ENCODE assay signal across 8 mouse cellular contexts in genomic region chr1:33672514-33672913, GRCm38 (mm10). TPM values are rescaled to one million over a fixed set of nuclear protein-coding genes. Genes with fewer than 3 reads are reported as not detected.
DNase-seq lines count a peak whose midpoint lies in the region; ATAC-seq lines count a peak whose summit lies in the region.

No protein-coding gene starts in this region.

- intact Hi-C loops in left cerebral cortex, postnatal 25 days (cut with DNase I) = loop anchor here (2.0 to 10.0 kb wide), 3 partner anchors 66 to 290 kb away; no protein-coding TSS in a partner anchor

- H3K4me2 ChIP-seq in midbrain, embryonic 14.5 days (ENCODE audit: low read length) = no peak overlapping the region
- no peak overlapping the region for H3K4me2 ChIP-seq in midbrain, embryonic 15.5 days

- no peaks in the 10 kb centered on the region for H3K9me3 ChIP-seq in midbrain, embryonic 14.5 days (ENCODE audit: control insufficient read depth, low read length)
- no peaks in the 10 kb centered on the region for H3K9me3 ChIP-seq in midbrain, embryonic 15.5 days

- H3K4me3 ChIP-seq in midbrain, embryonic 14.5 days (replicated peaks; ENCODE audit: low read depth, low read length) = no peak overlapping the region
- H3K4me3 ChIP-seq in midbrain, embryonic 15.5 days = no peak overlapping the region

- no peaks in the 10 kb centered on the region for H3K36me3 ChIP-seq in midbrain, embryonic 14.5 days (ENCODE audit: control insufficient read depth, insufficient read depth, low read length)
- H3K36me3 ChIP-seq in midbrain, embryonic 15.5 days (replicated peaks) = no peaks in the 10 kb centered on the region

- H3K27ac ChIP-seq in midbrain, embryonic 14.5 days (replicated peaks; ENCODE audit: low read depth, low read length) = no peak overlapping the region
- no peak overlapping the region for H3K27ac ChIP-seq in midbrain, embryonic 15.5 days

- 0 out of 2 replicates have a peak, but pooled peaks have one; percentile 31 for ATAC-seq in frontal cortex, adult (ENCODE audit: low TSS enrichment)
- ATAC-seq in midbrain, embryonic 14.5 days (ENCODE audit: low FRiP score, low TSS enrichment) = no peak
- ATAC-seq in midbrain, embryonic 15.5 days (replicated peaks) = no peak
- ATAC-seq in inflammation-experienced regulatory T-cells, adult 6 months = no peak

- WGBS in midbrain, embryonic 14.5 days = 15% methylated on average over 3 of the region's 3 CpGs
- 22% methylated on average over 3 of the region's 3 CpGs for WGBS in midbrain, embryonic 15.5 days

- no peak overlapping the region for H3K9ac ChIP-seq in midbrain, embryonic 14.5 days (replicated peaks; ENCODE audit: low read length)
- H3K9ac ChIP-seq in midbrain, embryonic 15.5 days = no peak overlapping the region

- H3K4me1 ChIP-seq in midbrain, embryonic 14.5 days (ENCODE audit: control insufficient read depth, insufficient read depth, low read length) = no peaks in the 10 kb centered on the region
- H3K4me1 ChIP-seq in midbrain, embryonic 15.5 days = peaks cover 11% of the 10 kb centered on the region

- no peaks in the 10 kb centered on the region for H3K27me3 ChIP-seq in midbrain, embryonic 14.5 days (ENCODE audit: control insufficient read depth, insufficient read depth, low read length)
- no peaks in the 10 kb centered on the region for H3K27me3 ChIP-seq in midbrain, embryonic 15.5 days (replicated peaks)

- DNase-seq in frontal cortex, postnatal 25 days (ENCODE audit: low spot score in 2 of 2) = no peak
- peak; percentile 78 for DNase-seq in midbrain, embryonic 14.5 days
- DNase-seq in cerebellum, postnatal 36 days = peak; percentile 34 to 47
- peak; percentile 30 to 67 for DNase-seq in left cerebral cortex, postnatal 25 days (ENCODE audit: low spot score in 2 of 2)
- DNase-seq in retina, postnatal 1 day = peak; percentile 65

RNA-seq across cellular contexts. Expression of gene Prim2, which starts 2.9 kb away (rescaled TPM):
- polyA plus RNA-seq in midbrain, embryonic 14.5 days (2014; fragmentation: Nextera tagmentation; extraction: Ambion mirVana) = 22.5 and 25.4 TPM in 2 replicates
- polyA plus RNA-seq in midbrain, embryonic 15.5 days (2015; fragmentation: Nextera tagmentation; extraction: Ambion mirVana) = 21.0 and 21.7 TPM in 2 replicates
- total RNA-seq in left cerebral cortex, postnatal 25 days (2021) = 1 to 10 TPM; 5.7 to 6.0 TPM
- polyA plus RNA-seq in inflammation-experienced regulatory T-cells, adult 6 months (2017; shearing (Covaris generic)) = 10 to 100 TPM; 19.3 to 43.6 (median 26.0) TPM

RNA-seq across cellular contexts. Expression of gene Rab23, which starts 47.2 kb away (rescaled TPM):
- polyA plus RNA-seq in midbrain, embryonic 14.5 days (2014; fragmentation: Nextera tagmentation; extraction: Ambion mirVana) = 24.6 and 29.9 TPM in 2 replicates
- 31.3 and 34.8 TPM in 2 replicates for polyA plus RNA-seq in midbrain, embryonic 15.5 days (2015; fragmentation: Nextera tagmentation; extraction: Ambion mirVana)
- total RNA-seq in left cerebral cortex, postnatal 25 days (2021) = 10 to 100 TPM; 27.2 to 31.4 TPM
- 1 to 10 TPM; 6.7 to 7.5 (median 6.8) TPM for polyA plus RNA-seq in inflammation-experienced regulatory T-cells, adult 6 months (2017; shearing (Covaris generic))

Comparison
In these comparisons a context has a peak if more than half of its experiments do, and no peak if none do; other contexts are left out.
1. DNase-seq: peak in midbrain, embryonic 14.5 days (single experiment), cerebellum, postnatal 36 days (2 of 2), left cerebral cortex, postnatal 25 days (2 of 2) and retina, postnatal 1 day (single experiment); none in frontal cortex, postnatal 25 days (0 of 2).